Mouse (Mus musculus) lung, postnatal 0 days (tissue): ENCODE results near the gene Zfp775. TPM values are rescaled to one million over a fixed set of nuclear protein-coding genes. Genes with fewer than 3 reads are reported as not detected.
A peak's percentile ranks its signal among the peaks of the same experiment; 100 is the strongest.
"Not testable (repeated sequence)": the region's sequence is repeated elsewhere in the genome, so short reads cannot be mapped to it uniquely, and the experiment has no call there.

Experiments used
- ATAC-seq: fragments of 200-750 bp; cut with Nextera tagmentation; 2 replicates; pipeline ENCODE4 v1.8.0; 2017; ENCODE audit warnings: moderate library complexity
- DNase-seq: peaks from one replicate; pipeline ENCODE4 v3.0.0-alpha.2; 2016; ENCODE audit warnings: low spot score
- H3K27ac ChIP-seq: fragments of 300-500 bp; sonication (generic); 2 replicates; pipeline ENCODE4 v1.5.1; 2014; ENCODE audit warnings: antibody characterized with exemption, mild to moderate bottlenecking, low read length, mixed read lengths
- H3K27me3 ChIP-seq: fragments of 300-500 bp; sonication (generic); replicated peaks from 2 replicates; pipeline ENCODE4 v1.6.1; 2014; ENCODE audit warnings: low read length, mixed read lengths; ENCODE audit not compliant: insufficient read depth
- H3K36me3 ChIP-seq: fragments of 300-500 bp; sonication (generic); 2 replicates; pipeline ENCODE4 v1.6.1; 2014; ENCODE audit warnings: low read length, mixed read lengths; ENCODE audit not compliant: insufficient read depth
- H3K4me1 ChIP-seq: fragments of 300-500 bp; sonication (generic); 2 replicates; pipeline ENCODE4 v1.6.1; 2014; ENCODE audit warnings: antibody characterized with exemption, low read depth, low read length, mixed read lengths; ENCODE audit not compliant: insufficient read depth
- H3K4me2 ChIP-seq: fragments of 300-500 bp; sonication (generic); replicated peaks from 2 replicates; pipeline ENCODE4 v1.6.1; 2014; ENCODE audit warnings: low read depth, mild to moderate bottlenecking, low read length, moderate library complexity, mixed read lengths
- H3K4me3 ChIP-seq: fragments of 300-500 bp; sonication (generic); 2 replicates; pipeline ENCODE4 v1.5.1; 2014; ENCODE audit warnings: low read depth, low read length
- H3K9ac ChIP-seq: fragments of 300-500 bp; sonication (generic); replicated peaks from 2 replicates; pipeline ENCODE4 v1.6.1; 2014; ENCODE audit warnings: low read depth, mild to moderate bottlenecking
- H3K9me3 ChIP-seq: fragments of 300-500 bp; sonication (generic); 2 replicates; pipeline ENCODE4 v1.6.1; 2016; ENCODE audit warnings: low read length, mixed read lengths
- CTCF ChIP-seq: IDR thresholded peaks from 2 replicates; pipeline ENCODE4 v1.5.1; 2016; ENCODE audit warnings: antibody characterized with exemption, mild to moderate bottlenecking
- EP300 ChIP-seq: IDR thresholded peaks from 2 replicates; pipeline ENCODE4 v1.6.1; 2016; ENCODE audit warnings: antibody characterized with exemption, mild to moderate bottlenecking, control low read depth
- WGBS: fragments of 180-500 bp; shearing (Covaris S2); extraction: QIAGEN DNeasy Blood & Tissue Kit; methylation state at CpG from one replicate; pipeline ENCODE4 v1.1.7; 2014; 5-methylcytosine and 5-hydroxymethylcytosine counted together
- polyA plus RNA-seq: library from polyadenylated mRNA; unstranded; fragments of >200 nt; fragmentation: Nextera tagmentation; extraction: Ambion mirVana; gene quantifications from 2 replicates; pipeline ENCODE4 v1.2.1, GENCODE M21; 2015

The Zfp775 gene
- polyA plus RNA-seq, 1 experiment from 2014 or later, result 5.3 TPM

- ATAC-seq, result no peak
- H3K4me3 ChIP-seq, result no peak overlapping the region
- 44% methylated on average over 5 of the region's 7 CpGs for WGBS
- no peak for DNase-seq
- no peaks in the 10 kb centered on the region for H3K4me1 ChIP-seq
- H3K27ac ChIP-seq, result no peak overlapping the region
- H3K4me2 ChIP-seq, result no peak overlapping the region
- no peaks in the 10 kb centered on the region for H3K9me3 ChIP-seq
- TF ChIP-seq CTCF (no peak), EP300 (no peak)
- 0 out of 2 replicates have a peak, but pooled peaks cover 6% of the 10 kb centered on the region for H3K36me3 ChIP-seq
- no peak overlapping the region for H3K9ac ChIP-seq
- no peaks in the 10 kb centered on the region for H3K27me3 ChIP-seq
Observed at GRCm38 (mm10) chr6:48609512-48609911, 7.6 kb downstream of the Zfp775 start.

DNA sequence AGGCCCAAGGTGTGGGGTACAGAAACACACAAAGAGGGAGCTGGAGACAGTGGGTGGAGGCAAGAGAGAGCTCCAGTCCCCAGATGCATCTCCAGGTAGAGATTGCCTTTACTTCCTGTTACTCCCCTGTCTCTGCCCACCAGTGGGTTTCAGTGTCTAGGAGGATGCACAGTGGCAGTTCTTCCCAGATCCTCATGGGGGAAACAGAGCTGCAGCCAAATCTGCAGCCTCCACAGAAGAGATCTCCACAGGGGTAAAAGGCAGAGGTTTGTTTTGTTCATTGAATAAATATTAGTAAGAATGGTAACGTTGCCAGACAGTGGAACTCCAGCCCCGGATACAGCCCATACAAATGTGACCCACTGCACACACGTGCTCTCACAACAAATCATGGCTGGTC is 8.8 kb downstream of the Zfp775 start:
- no peak overlapping the region for H3K27ac ChIP-seq
- 47% methylated on average over 3 of the region's 3 CpGs for WGBS
- no peak for DNase-seq
- H3K9me3 ChIP-seq, result no peaks in the 10 kb centered on the region
- no peak overlapping the region for H3K4me3 ChIP-seq
- no peak overlapping the region for H3K4me2 ChIP-seq
- ATAC-seq, result no peak
- peak; percentile 26; the same call in 1 of the 2 replicates for TF ChIP-seq CTCF
- no peak for TF ChIP-seq EP300
- no peaks in the 10 kb centered on the region for H3K27me3 ChIP-seq
- H3K36me3 ChIP-seq, result 0 out of 2 replicates have a peak, but pooled peaks cover 6% of the 10 kb centered on the region
- no peaks in the 10 kb centered on the region for H3K4me1 ChIP-seq
- no peak overlapping the region for H3K9ac ChIP-seq

- no peak overlapping the region for H3K4me3 ChIP-seq
- H3K9me3 ChIP-seq, result no peaks in the 10 kb centered on the region
- H3K27ac ChIP-seq, result no peak overlapping the region
- no peak for TF ChIP-seq EP300
- no peak for TF ChIP-seq CTCF
- no peak overlapping the region for H3K4me2 ChIP-seq
- H3K9ac ChIP-seq, result no peak overlapping the region
- 77% methylated on average over 4 of the region's 4 CpGs for WGBS
- DNase-seq (no peak), ATAC-seq (no peak)
- H3K4me1 ChIP-seq, result no peaks in the 10 kb centered on the region
- no peaks in the 10 kb centered on the region for H3K27me3 ChIP-seq
- 0 out of 2 replicates have a peak, but pooled peaks cover 10% of the 10 kb centered on the region for H3K36me3 ChIP-seq
Observed at GRCm38 (mm10) chr6:48613464-48613863, 11.6 kb downstream of the Zfp775 start.

- TF ChIP-seq EP300 (no peak), CTCF (no peak)
- Histone ChIP-seq H3K4me3 (no peak overlapping the region), H3K36me3 (0 out of 2 replicates have a peak, but pooled peaks cover 18% of the 10 kb centered on the region), H3K4me2 (no peak overlapping the region), H3K4me1 (no peaks in the 10 kb centered on the region), H3K27ac (no peak overlapping the region), H3K27me3 (no peaks in the 10 kb centered on the region), H3K9me3 (no peaks in the 10 kb centered on the region), H3K9ac (no peak overlapping the region)
- DNase-seq, result no peak
- ATAC-seq, result no peak
- 92% methylated on average over 5 of the region's 5 CpGs for WGBS
Observed at GRCm38 (mm10) chr6:48614756-48615155, 12.9 kb downstream of the Zfp775 start.

GRCm38 (mm10) chr6:48620031-48620430 is 18.2 kb downstream of the Zfp775 start:
- 92% methylated on average over 30 of the region's 30 CpGs for WGBS
- H3K4me1 ChIP-seq, result no peaks in the 10 kb centered on the region
- no peak for DNase-seq
- no peak overlapping the region for H3K4me2 ChIP-seq
- TF ChIP-seq CTCF, result no peak
- no peak for TF ChIP-seq EP300
- H3K27ac ChIP-seq, result no peak overlapping the region
- H3K9me3 ChIP-seq, result no peaks in the 10 kb centered on the region
- no peak overlapping the region for H3K9ac ChIP-seq
- peaks cover 24% of the 10 kb centered on the region for H3K36me3 ChIP-seq
- no peak for ATAC-seq
- no peaks in the 10 kb centered on the region for H3K27me3 ChIP-seq
- H3K4me3 ChIP-seq, result no peak overlapping the region

- 88% methylated on average over 8 of the region's 8 CpGs for WGBS
Observed at GRCm38 (mm10) chr6:48622186-48622843, 20.5 kb downstream of the Zfp775 start.

DNA sequence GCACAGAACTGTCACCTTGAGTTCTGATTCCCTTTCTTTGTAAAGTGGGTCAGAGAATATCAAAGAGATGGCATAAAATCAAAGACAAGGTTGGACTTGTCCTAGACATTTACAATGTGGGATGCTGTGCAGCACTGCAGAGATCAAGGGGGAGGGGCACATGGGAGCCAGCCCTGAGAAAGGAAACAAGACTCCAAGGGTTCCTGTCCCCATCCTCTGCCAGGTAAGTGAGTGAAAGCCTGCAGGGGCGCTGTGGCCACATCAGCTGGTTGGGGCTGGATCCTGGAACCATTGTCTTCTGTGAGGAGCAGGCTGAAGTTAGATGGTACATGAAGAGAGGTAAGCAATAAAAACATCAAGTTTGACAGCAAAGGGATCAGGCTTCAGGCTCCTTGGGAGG is 21.6 kb downstream of the Zfp775 start:
- no peak overlapping the region for H3K4me2 ChIP-seq
- TF ChIP-seq CTCF, result peak; percentile 14
- no peak for TF ChIP-seq EP300
- no peak for DNase-seq
- 31% methylated on average over 1 of the region's 1 CpGs for WGBS
- no peak overlapping the region for H3K9ac ChIP-seq
- H3K4me3 ChIP-seq, result no peak overlapping the region
- peaks cover 20% of the 10 kb centered on the region for H3K36me3 ChIP-seq
- peaks cover 8% of the 10 kb centered on the region for H3K4me1 ChIP-seq
- H3K9me3 ChIP-seq, result no peaks in the 10 kb centered on the region
- H3K27ac ChIP-seq, result no peak overlapping the region
- H3K27me3 ChIP-seq, result no peaks in the 10 kb centered on the region
- no peak for ATAC-seq

More at GRCm38 (mm10) chr6:48622186-48622843, 20.5 kb downstream of the Zfp775 start:
- not testable (repeated sequence) for ATAC-seq, DNase-seq, H3K27ac ChIP-seq, H3K4me3 ChIP-seq, H3K9ac ChIP-seq, H3K4me2 ChIP-seq, H3K9me3 ChIP-seq, H3K4me1 ChIP-seq, H3K27me3 ChIP-seq
- H3K36me3 ChIP-seq, result peaks cover 20% of the 10 kb centered on the region
